Mouse (Mus musculus): ENCODE results near the gene Cyp4b1. TPM values are rescaled to one million over a fixed set of nuclear protein-coding genes. Genes with fewer than 3 reads are reported as not detected.

The Cyp4b1 gene
- 8.3 and 8.7 TPM in 2 replicates for polyA plus RNA-seq (2012; rRNA removed)

DNA sequence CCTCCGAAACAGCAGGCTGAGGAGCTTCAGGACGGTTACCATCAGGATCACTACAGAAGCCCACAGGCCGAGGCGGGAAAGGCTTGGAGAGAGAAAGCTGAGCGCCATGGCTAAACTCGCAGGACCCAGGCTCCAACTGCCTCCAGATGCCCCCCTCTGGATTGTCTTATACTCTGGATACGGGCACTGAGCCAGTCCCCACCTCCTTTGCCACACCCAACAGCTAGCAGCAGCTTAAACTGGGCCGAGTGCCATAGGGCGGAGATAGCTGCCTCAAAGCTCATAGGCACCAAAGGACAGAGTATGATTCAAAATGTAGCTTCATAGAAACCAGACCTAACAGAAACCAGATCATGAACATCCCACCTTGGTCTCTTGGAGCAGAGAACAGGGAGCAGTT is at the start of gene Cyp4b1:
Cyp4b1 (minus strand) TSS at position 144 of the 400 bp plus-strand sequence.

DNA sequence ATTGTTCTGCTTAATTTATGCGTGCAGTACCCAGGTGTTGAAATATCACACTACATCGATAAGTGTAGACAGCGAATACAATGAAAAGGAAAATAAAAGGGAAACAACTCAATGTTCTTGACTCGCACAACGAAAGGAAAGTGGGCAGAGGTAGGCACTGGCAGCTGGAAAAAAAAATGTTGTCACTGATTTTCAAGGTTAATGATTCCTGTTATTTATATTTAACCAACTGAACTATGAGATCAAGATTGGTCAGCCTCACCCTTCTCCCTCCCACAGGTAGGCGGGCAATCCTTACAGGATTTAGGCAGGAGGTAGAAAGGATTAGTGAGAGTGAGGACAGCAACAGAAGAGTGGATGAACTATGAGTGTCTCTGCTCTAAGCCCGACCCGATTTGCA is 46.9 kb downstream of the Cyp4b1 start, which contains the start of gene Cyp4a32:
Cyp4a32 (plus strand) TSS at position 359 of the 400 bp plus-strand sequence.

Other genes starting within 250 kb of the Cyp4b1 start
- 3.7 and 8.0 TPM in 2 replicates for gene Cyp4a12b, start 236.1 kb downstream of the Cyp4b1 start, polyA plus RNA-seq (2012; rRNA removed)
- gene Cyp4a30b, start 195.1 kb downstream of the Cyp4b1 start, polyA plus RNA-seq (2012; rRNA removed) = not detected in 2 replicates
- gene Cyp4a14, start 151.6 kb downstream of the Cyp4b1 start, polyA plus RNA-seq (2012; rRNA removed) = 174 and 262 TPM in 2 replicates
- gene Cyp4a10, start 129.5 kb downstream of the Cyp4b1 start, polyA plus RNA-seq (2012; rRNA removed) = 107 and 153 TPM in 2 replicates
- 35.9 and 45.8 TPM in 2 replicates for gene Cyp4a31, start 84.1 kb downstream of the Cyp4b1 start, polyA plus RNA-seq (2012; rRNA removed)
- gene Cyp4a32, start 46.8 kb downstream of the Cyp4b1 start, polyA plus RNA-seq (2012; rRNA removed) = 6.9 and 7.2 TPM in 2 replicates
- gene Efcab14, start 90.0 kb upstream of the Cyp4b1 start, polyA plus RNA-seq (2012; rRNA removed) = 7.0 and 7.2 TPM in 2 replicates
- gene Tex38, start 133.3 kb upstream of the Cyp4b1 start, polyA plus RNA-seq (2012; rRNA removed) = 0.36 and 0.37 TPM in 2 replicates
- gene Atpaf1, start 137.1 kb upstream of the Cyp4b1 start, polyA plus RNA-seq (2012; rRNA removed) = 9.2 and 11.0 TPM in 2 replicates
- 8.9 and 9.6 TPM in 2 replicates for gene Mob3c, start 180.4 kb upstream of the Cyp4b1 start, polyA plus RNA-seq (2012; rRNA removed)
- 48.5 and 49.7 TPM in 2 replicates for gene Mknk1, start 191.5 kb upstream of the Cyp4b1 start, polyA plus RNA-seq (2012; rRNA removed)
- not detected in 2 replicates for gene Kncn, start 236.7 kb upstream of the Cyp4b1 start, polyA plus RNA-seq (2012; rRNA removed)
- gene 6430628N08Rik, start 242.9 kb upstream of the Cyp4b1 start, polyA plus RNA-seq (2012; rRNA removed) = not detected in 2 replicates

Measured in liver, embryonic 18 days (tissue).